Mouse (Mus musculus) small intestine, adult 2 months (tissue): ENCODE results near the gene Spred2. TPM values are rescaled to one million over a fixed set of nuclear protein-coding genes. Genes with fewer than 3 reads are reported as not detected.

Experiments
- H3K27ac ChIP-seq: fragments of 200-500 bp; 2 replicates; pipeline ENCODE4 v1.5.1; 2012; ENCODE audit warnings: low read depth, low read length, control low read depth, inconsistent platforms; ENCODE audit not compliant: insufficient read depth
- H3K27me3 ChIP-seq: fragments of 200-500 bp; 2 replicates; pipeline ENCODE4 v1.6.1; 2012; ENCODE audit warnings: mild to moderate bottlenecking, moderate library complexity, low read length, inconsistent platforms; ENCODE audit not compliant: control insufficient read depth, insufficient read depth
- H3K36me3 ChIP-seq: fragments of 200-500 bp; 2 replicates; pipeline ENCODE4 v1.6.1; 2012; ENCODE audit warnings: mild to moderate bottlenecking, low read length, control low read depth, inconsistent platforms; ENCODE audit not compliant: control insufficient read depth, insufficient read depth
- H3K4me1 ChIP-seq: fragments of 200-500 bp; 2 replicates; pipeline ENCODE4 v1.6.1; 2012; ENCODE audit warnings: low read length, inconsistent platforms, mixed read lengths; ENCODE audit not compliant: control insufficient read depth, insufficient read depth, insufficient read length
- H3K4me3 ChIP-seq: fragments of 200-500 bp; 2 replicates; pipeline ENCODE4 v1.5.1; 2012; ENCODE audit warnings: low read depth, mild to moderate bottlenecking, control low read depth, inconsistent platforms, low read length, moderate library complexity
- CTCF ChIP-seq: fragments of 200-500 bp; IDR thresholded peaks from 2 replicates; pipeline ENCODE4 v1.5.1; 2012; ENCODE audit warnings: low read depth, mild to moderate bottlenecking, control low read depth, inconsistent platforms, low read length, moderate library complexity, mixed read lengths; ENCODE audit not compliant: insufficient replicate concordance, insufficient read length; ENCODE audit errors: extremely low read depth
- POLR2A ChIP-seq: fragments of 200-500 bp; IDR thresholded peaks from 2 replicates; pipeline ENCODE4 v1.6.1; 2012; ENCODE audit warnings: low read depth, mild to moderate bottlenecking, control low read depth, inconsistent platforms, low read length, moderate library complexity
- WGBS: fragments of 180-500 bp; shearing (Covaris S2); methylation state at CpG from one replicate; pipeline ENCODE4 v1.1.7; 2018; 5-methylcytosine and 5-hydroxymethylcytosine counted together
- polyA plus RNA-seq: library from polyadenylated mRNA; depleted of rRNA; stranded (reverse); fragments of >200 nt; gene quantifications from 2 replicates; pipeline ENCODE4 v1.2.3, GENCODE M21; 2012

The Spred2 gene
- polyA plus RNA-seq, 1 experiment: 21.2 TPM

- no peak overlapping the region for H3K27ac ChIP-seq
- H3K36me3 ChIP-seq: no peaks in the 10 kb centered on the region
- H3K4me3 ChIP-seq: no peak overlapping the region
- TF ChIP-seq CTCF: no peak
- no peak for TF ChIP-seq POLR2A
- WGBS: 52% methylated on average over 5 of the region's 5 CpGs
- H3K4me1 ChIP-seq: peaks cover 19% of the 10 kb centered on the region
- H3K27me3 ChIP-seq: no peaks in the 10 kb centered on the region
Observed at GRCm38 (mm10) chr11:19969584-19969983, 45.4 kb downstream of the Spred2 start.

GRCm38 (mm10) chr11:19971954-19972750, 48.0 kb downstream of the Spred2 start:
- peak; percentile 39; the same call in 1 of the 2 replicates for TF ChIP-seq CTCF
- no peak for TF ChIP-seq POLR2A
- Histone ChIP-seq H3K4me3 (no peak overlapping the region), H3K27me3 (no peaks in the 10 kb centered on the region), H3K4me1 (peaks cover 10% of the 10 kb centered on the region), H3K27ac (no peak overlapping the region), H3K36me3 (no peaks in the 10 kb centered on the region)
- WGBS: 65% methylated on average over 4 of the region's 4 CpGs

- Histone ChIP-seq H3K4me1 (peaks cover 13% of the 10 kb centered on the region), H3K27me3 (no peaks in the 10 kb centered on the region), H3K4me3 (no peak overlapping the region), H3K36me3 (no peaks in the 10 kb centered on the region), H3K27ac (no peak overlapping the region)
- WGBS: 62% methylated on average over 7 of the region's 7 CpGs
- TF ChIP-seq POLR2A (no peak), CTCF (no peak)
Observed at GRCm38 (mm10) chr11:19973032-19973790, 49.0 kb downstream of the Spred2 start.

GRCm38 (mm10) chr11:19976032-19976431, 51.9 kb downstream of the Spred2 start:
- no peak for TF ChIP-seq POLR2A
- TF ChIP-seq CTCF: no peak
- Histone ChIP-seq H3K27ac (no peak overlapping the region), H3K36me3 (no peaks in the 10 kb centered on the region), H3K27me3 (no peaks in the 10 kb centered on the region), H3K4me1 (peaks cover 19% of the 10 kb centered on the region), H3K4me3 (no peak overlapping the region)
- 96% methylated on average over 2 of the region's 2 CpGs for WGBS

GRCm38 (mm10) chr11:19977687-19978086, 53.5 kb downstream of the Spred2 start:
- H3K27ac ChIP-seq: peak overlapping the region; percentile 36
- H3K27me3 ChIP-seq: no peaks in the 10 kb centered on the region
- H3K4me3 ChIP-seq: no peak overlapping the region
- H3K36me3 ChIP-seq: no peaks in the 10 kb centered on the region
- TF ChIP-seq POLR2A (no peak), CTCF (no peak)
- WGBS: 55% methylated on average over 2 of the region's 2 CpGs
- peaks cover 16% of the 10 kb centered on the region for H3K4me1 ChIP-seq

- WGBS: 9% methylated on average over 14 of the region's 14 CpGs
- Histone ChIP-seq H3K36me3 (0 out of 2 replicates have a peak, but pooled peaks cover 3% of the 10 kb centered on the region), H3K27me3 (no peaks in the 10 kb centered on the region), H3K4me3 (peak overlapping the region; percentile 42), H3K4me1 (peaks cover 11% of the 10 kb centered on the region), H3K27ac (peak overlapping the region; percentile 87)
- TF ChIP-seq POLR2A: 0 out of 2 replicates have a peak, but pooled peaks have one; percentile 53
- TF ChIP-seq CTCF: no peak
Observed at GRCm38 (mm10) chr11:19979338-19979737, 55.2 kb downstream of the Spred2 start.

- no peak overlapping the region for H3K4me3 ChIP-seq
- TF ChIP-seq CTCF (no peak), POLR2A (no peak)
- H3K4me1 ChIP-seq: peaks cover 20% of the 10 kb centered on the region; the same call in 1 of the 2 replicates
- H3K36me3 ChIP-seq: 0 out of 2 replicates have a peak, but pooled peaks cover 3% of the 10 kb centered on the region
- no peak overlapping the region for H3K27ac ChIP-seq
- WGBS: 81% methylated on average over 6 of the region's 6 CpGs
- no peaks in the 10 kb centered on the region for H3K27me3 ChIP-seq
Observed at GRCm38 (mm10) chr11:19982113-19982512, 57.9 kb downstream of the Spred2 start.
